Mouse (Mus musculus) kidney, adult 2 months (tissue): Measurements from ENCODE around the gene Fam171a2.

ENCODE experiments used
- CTCF ChIP-seq: fragments of 200-500 bp; conservative IDR thresholded peaks from 2 replicates; pipeline ENCODE4 v1.5.1; 2011; ENCODE audit warnings: low read depth, mild to moderate bottlenecking, control low read depth, low read length, moderate library complexity, mixed read lengths; ENCODE audit not compliant: insufficient read depth, insufficient read length
- POLR2A ChIP-seq: fragments of 200-500 bp; IDR thresholded peaks from one replicate; pipeline ENCODE4 v1.6.1; 2011; ENCODE audit warnings: low read depth, low read length, control low read depth

GRCm38 (mm10) chr11:102435754-102436470 lies 11.6 kb downstream of the Fam171a2 start:
- TF ChIP-seq CTCF (no peak), POLR2A (no peak)
